Mouse (Mus musculus): ENCODE measurements around the gene Abcc1. TPM values are rescaled to one million over a fixed set of nuclear protein-coding genes. Genes with fewer than 3 reads are reported as not detected.
A peak's percentile ranks its signal among the peaks of the same experiment; 100 is the strongest.

The Abcc1 gene
- polyA plus RNA-seq, 1 experiment from 2014 or later, result 2.6 TPM

DNA sequence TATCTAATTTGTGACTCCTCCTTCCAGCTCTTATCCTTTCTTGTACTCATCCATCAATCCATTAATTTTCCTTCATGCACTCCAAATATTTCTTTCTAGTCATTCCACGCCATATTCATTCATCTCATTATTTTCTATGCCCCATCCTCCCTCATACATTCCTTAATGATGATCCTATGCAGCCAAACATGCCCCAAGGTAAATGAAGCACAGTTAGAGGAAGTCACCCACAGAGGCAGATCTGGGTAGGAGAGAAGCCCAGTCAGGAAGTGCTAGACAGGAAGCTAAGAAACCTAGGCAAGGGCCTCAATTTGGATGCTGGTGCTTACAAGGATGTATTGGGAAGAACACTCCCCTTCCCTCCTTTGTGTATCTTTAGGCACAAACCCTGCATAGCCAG, 121.9 kb downstream of the Abcc1 start:
- H3K27me3 ChIP-seq (replicated peaks; ENCODE audit: control insufficient read depth, insufficient read depth, low read length), result peaks cover 2% of the 10 kb centered on the region; the same call in 1 of the 2 replicates
- H3K36me3 ChIP-seq (ENCODE audit: control insufficient read depth, insufficient read depth), result no peaks in the 10 kb centered on the region
- no peak overlapping the region for H3K9ac ChIP-seq (ENCODE audit: low read depth, low read length)
- no peaks in the 10 kb centered on the region for H3K4me1 ChIP-seq (replicated peaks; ENCODE audit: control insufficient read depth, insufficient read depth, low read length)
- no peak overlapping the region for H3K4me2 ChIP-seq (replicated peaks; ENCODE audit: low read depth)
- 79% methylated on average over 1 of the region's 1 CpGs for WGBS
- no peak overlapping the region for H3K27ac ChIP-seq (ENCODE audit: low read depth, low read length)
- TF ChIP-seq CTCF (IDR thresholded peaks at IDR 0.05; ENCODE audit: low read depth), result no peak
- no peaks in the 10 kb centered on the region for H3K9me3 ChIP-seq (ENCODE audit: control insufficient read depth)
- no peak overlapping the region for H3K4me3 ChIP-seq (ENCODE audit: low read depth, low read length)
- no peak for ATAC-seq

DNA sequence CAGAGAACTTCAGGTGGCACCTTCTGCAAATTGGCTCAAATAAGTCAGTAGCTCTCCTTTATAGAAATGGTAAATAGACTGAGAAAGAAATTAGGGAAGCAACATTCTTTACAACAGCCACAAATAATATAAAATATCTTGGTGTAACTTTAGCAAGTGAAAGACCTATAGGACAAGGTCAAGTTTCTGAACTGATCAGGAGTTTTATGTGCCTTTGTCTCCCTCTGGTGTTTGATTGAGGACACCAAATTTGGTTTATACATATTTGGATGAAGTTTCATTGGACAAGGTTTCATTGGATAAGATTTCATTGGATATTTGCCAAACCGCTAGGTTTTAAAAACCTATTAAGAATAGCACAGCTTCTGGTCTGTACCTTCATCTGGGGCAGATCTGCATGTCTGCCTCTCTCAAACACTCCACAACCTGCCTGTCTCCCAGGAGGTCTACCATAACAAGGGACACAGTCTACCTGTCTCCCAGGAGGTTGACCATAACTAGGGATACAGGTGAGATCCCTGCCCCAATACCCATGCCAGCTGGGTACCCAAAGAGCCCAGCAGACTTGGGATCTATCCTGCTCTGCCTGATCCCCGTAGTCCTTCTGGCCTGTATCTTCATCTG, 132.2 kb downstream of the Abcc1 start:
- peak; percentile 67 for TF ChIP-seq CTCF (IDR thresholded peaks at IDR 0.05; ENCODE audit: low read depth)
- H3K9ac ChIP-seq (ENCODE audit: low read depth, low read length), result no peak overlapping the region
- 73% methylated on average over 2 of the region's 2 CpGs for whole genome bisulfite sequencing
- H3K9me3 ChIP-seq (ENCODE audit: control insufficient read depth), result no peaks in the 10 kb centered on the region
- no peaks in the 10 kb centered on the region for H3K36me3 ChIP-seq (ENCODE audit: control insufficient read depth, insufficient read depth)
- no peak overlapping the region for H3K27ac ChIP-seq (ENCODE audit: low read depth, low read length)
- no peaks in the 10 kb centered on the region for H3K4me1 ChIP-seq (replicated peaks; ENCODE audit: control insufficient read depth, insufficient read depth, low read length)
- no peak for ATAC-seq
- H3K27me3 ChIP-seq (replicated peaks; ENCODE audit: control insufficient read depth, insufficient read depth, low read length), result no peaks in the 10 kb centered on the region
- H3K4me2 ChIP-seq (replicated peaks; ENCODE audit: low read depth), result no peak overlapping the region
- H3K4me3 ChIP-seq (ENCODE audit: low read depth, low read length), result no peak overlapping the region

DNA sequence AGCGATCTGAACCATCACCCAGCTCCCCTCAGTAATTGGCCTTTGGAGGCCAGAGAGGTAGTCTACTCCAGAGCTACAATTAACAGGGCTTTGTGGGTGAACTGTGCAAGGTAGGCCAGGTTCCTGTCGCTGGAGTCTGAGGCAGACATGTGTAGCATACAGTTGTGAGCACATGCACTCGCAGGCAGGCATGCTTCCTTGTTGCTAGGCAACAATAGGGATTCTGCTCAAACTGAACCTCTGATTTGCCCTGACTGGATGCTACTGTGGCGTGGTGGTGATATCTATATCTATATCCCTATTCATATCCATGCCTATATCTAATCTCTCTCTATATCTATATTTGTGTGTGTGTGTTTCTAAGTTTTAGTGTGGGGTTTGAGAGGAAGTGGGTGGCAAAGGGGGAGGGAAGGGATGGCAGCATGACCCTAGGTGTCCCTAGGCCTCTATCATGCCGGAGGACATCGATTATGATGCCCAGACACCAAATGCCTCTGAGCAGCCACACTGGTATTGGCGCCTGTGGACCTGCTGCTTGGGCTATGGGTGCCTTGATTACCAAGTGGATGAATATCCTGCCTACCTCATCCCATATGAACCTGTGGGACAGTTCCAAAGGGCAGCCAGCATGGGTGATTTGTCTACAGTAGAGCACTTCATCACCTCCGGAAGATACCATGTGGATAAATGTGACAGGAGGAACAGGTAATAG, 140.4 kb downstream of the Abcc1 start:
- H3K9me3 ChIP-seq (ENCODE audit: control insufficient read depth), result no peaks in the 10 kb centered on the region
- H3K27ac ChIP-seq (ENCODE audit: low read depth, low read length), result no peak overlapping the region
- no peaks in the 10 kb centered on the region for H3K27me3 ChIP-seq (replicated peaks; ENCODE audit: control insufficient read depth, insufficient read depth, low read length)
- no peak overlapping the region for H3K4me3 ChIP-seq (ENCODE audit: low read depth, low read length)
- H3K9ac ChIP-seq (ENCODE audit: low read depth, low read length), result no peak overlapping the region
- no peak for TF ChIP-seq CTCF (IDR thresholded peaks at IDR 0.05; ENCODE audit: low read depth)
- no peak overlapping the region for H3K4me2 ChIP-seq (replicated peaks; ENCODE audit: low read depth)
- no peaks in the 10 kb centered on the region for H3K36me3 ChIP-seq (ENCODE audit: control insufficient read depth, insufficient read depth)
- no peak for ATAC-seq
- WGBS, result 82% methylated on average over 8 of the region's 8 CpGs
- no peaks in the 10 kb centered on the region for H3K4me1 ChIP-seq (replicated peaks; ENCODE audit: control insufficient read depth, insufficient read depth, low read length)

DNA sequence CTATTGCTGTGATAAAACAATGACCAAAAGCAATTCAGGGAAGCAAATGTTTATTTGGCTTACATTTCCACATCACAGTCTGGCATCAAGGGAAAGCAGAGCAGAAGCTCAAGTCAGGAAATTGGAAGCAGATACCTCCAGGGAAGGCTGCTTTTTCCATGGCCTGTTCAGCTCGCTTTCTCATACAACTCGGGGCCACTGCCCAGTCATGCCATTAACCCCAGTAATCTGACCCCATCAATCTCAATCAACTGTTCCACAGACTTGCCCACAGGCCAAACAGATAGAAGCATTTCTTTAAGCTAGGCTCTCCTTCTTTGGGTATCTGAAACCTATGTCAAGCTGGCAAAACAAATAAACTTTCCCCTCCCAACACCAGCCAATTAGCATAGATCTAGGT, 145.1 kb downstream of the Abcc1 start:
- Histone ChIP-seq H3K4me3 (ENCODE audit: low read depth, low read length) (no peak overlapping the region), H3K36me3 (ENCODE audit: control insufficient read depth, insufficient read depth) (no peaks in the 10 kb centered on the region), H3K27me3 (replicated peaks; ENCODE audit: control insufficient read depth, insufficient read depth, low read length) (no peaks in the 10 kb centered on the region), H3K9me3 (ENCODE audit: control insufficient read depth) (no peaks in the 10 kb centered on the region), H3K27ac (ENCODE audit: low read depth, low read length) (no peak overlapping the region), H3K4me1 (replicated peaks; ENCODE audit: control insufficient read depth, insufficient read depth, low read length) (no peaks in the 10 kb centered on the region), H3K9ac (ENCODE audit: low read depth, low read length) (no peak overlapping the region), H3K4me2 (replicated peaks; ENCODE audit: low read depth) (no peak overlapping the region)
- TF ChIP-seq CTCF (IDR thresholded peaks at IDR 0.05; ENCODE audit: low read depth), result no peak
- WGBS, result 26% methylated on average over 2 of the region's 2 CpGs
- ATAC-seq, result no peak

Other genes with a start within 250 kb of the Abcc1 start
- gene Nde1, start 198.3 kb upstream of the Abcc1 start, polyA plus RNA-seq (2015; fragmentation: Nextera tagmentation; extraction: Ambion mirVana), result 18.5 TPM in 2 replicates
- 7.0 and 7.8 TPM in 2 replicates for gene Marf1, start 198.2 kb upstream of the Abcc1 start, polyA plus RNA-seq (2015; fragmentation: Nextera tagmentation; extraction: Ambion mirVana)
- gene Myh11, start 70.2 kb upstream of the Abcc1 start, polyA plus RNA-seq (2015; fragmentation: Nextera tagmentation; extraction: Ambion mirVana), result 164 and 186 TPM in 2 replicates
- 66.3 and 66.5 TPM in 2 replicates for gene Fopnl, start 44.2 kb upstream of the Abcc1 start, polyA plus RNA-seq (2015; fragmentation: Nextera tagmentation; extraction: Ambion mirVana)
- not detected in 2 replicates for gene A630010A05Rik, start 200.8 kb downstream of the Abcc1 start, polyA plus RNA-seq (2015; fragmentation: Nextera tagmentation; extraction: Ambion mirVana)

Measured in intestine, postnatal 0 days (tissue).